Mouse (Mus musculus) G1E (cell line): Measurements from ENCODE around the gene Mef2c. TPM values are rescaled to one million over a fixed set of nuclear protein-coding genes. Genes with fewer than 3 reads are reported as not detected.

ENCODE experiments used
- ATAC-seq: 2 replicates; pipeline ENCODE4 v1.8.0; 2016; ENCODE audit warnings: mild to moderate bottlenecking; ENCODE audit not compliant: insufficient number of reproducible peaks, poor library complexity, low FRiP score, severe bottlenecking; ENCODE audit errors: extremely low read depth
- DNase-seq: peaks from one replicate; pipeline ENCODE4 v3.0.0; 2012; ENCODE audit warnings: low spot score
- H3K27me3 ChIP-seq: 2 replicates; pipeline ENCODE4 v1.6.1; 2012; ENCODE audit warnings: mild to moderate bottlenecking, low read length, inconsistent platforms; ENCODE audit not compliant: insufficient read depth
- H3K36me3 ChIP-seq: replicated peaks from 2 replicates; pipeline ENCODE3; 2012; ENCODE audit warnings: mild to moderate bottlenecking, inconsistent platforms
- H3K4me1 ChIP-seq: 2 replicates; pipeline ENCODE4 v1.6.1; 2012; ENCODE audit warnings: low read depth, low read length, inconsistent platforms, mixed read lengths; ENCODE audit not compliant: insufficient read depth
- H3K4me3 ChIP-seq: 2 replicates; pipeline ENCODE4 v1.5.1; 2012; ENCODE audit warnings: low read depth, mild to moderate bottlenecking, inconsistent platforms, low read length, moderate library complexity, mixed read lengths
- H3K9me3 ChIP-seq: replicated peaks from 2 replicates; pipeline ENCODE4 v1.6.1; 2012; ENCODE audit warnings: inconsistent platforms
- CTCF ChIP-seq: IDR thresholded peaks from 2 replicates; pipeline ENCODE4 v1.5.1; 2012; ENCODE audit warnings: low read depth, low read length, inconsistent platforms, mixed read lengths
- GATA1 ChIP-seq: IDR thresholded peaks from 2 replicates; pipeline ENCODE4 v1.6.1; 2012; ENCODE audit warnings: borderline replicate concordance, low read length, inconsistent platforms, mixed read lengths
- GATA2 ChIP-seq: IDR thresholded peaks from 2 replicates; pipeline ENCODE4 v1.6.1; 2012; ENCODE audit warnings: low read depth, low read length, inconsistent platforms, borderline replicate concordance
- POLR2AphosphoS5 ChIP-seq: IDR thresholded peaks from 2 replicates; pipeline ENCODE4 v1.6.1; 2012; ENCODE audit warnings: low read depth, low read length, inconsistent platforms; ENCODE audit not compliant: insufficient replicate concordance
- TAL1 ChIP-seq: conservative IDR thresholded peaks from 2 replicates; pipeline ENCODE4 v1.6.1; 2012; ENCODE audit warnings: low read depth, low read length, inconsistent platforms, mixed read lengths
- polyA plus RNA-seq: library from polyadenylated mRNA; stranded (reverse); fragments of >175 nt; gene quantifications from 2 replicates; pipeline ENCODE4 v1.2.3, GENCODE M21; 2012
- total RNA-seq, 2 experiments: library from RNA; stranded (forward) in 1 of 2; stranded (reverse) in 1 of 2; fragments of 200-1000 nt in 1 of 2; fragments of >200 nt in 1 of 2; fragmentation: Nextera tagmentation in 1 of 2; gene quantifications; 2 replicates each; pipeline ENCODE4 v1.2.3; 2014 to 2017

Mef2c gene
- total and polyA plus RNA-seq, 3 experiments = 0.60 TPM; not detected in 2

- no peaks in the 10 kb centered on the region for H3K4me1 ChIP-seq
- no peaks in the 10 kb centered on the region for H3K9me3 ChIP-seq
- no peak for TF ChIP-seq GATA1
- TF ChIP-seq POLR2AphosphoS5 = no peak
- no peak for TF ChIP-seq GATA2
- TF ChIP-seq CTCF = no peak
- TF ChIP-seq TAL1 = no peak
- H3K27me3 ChIP-seq = no peaks in the 10 kb centered on the region
- H3K4me3 ChIP-seq = no peak overlapping the region
- no peak for ATAC-seq
- no peak for DNase-seq
- no peaks in the 10 kb centered on the region for H3K36me3 ChIP-seq
Measured at GRCm38 (mm10) chr13:83573327-83573726, 69.5 kb downstream of the Mef2c start.

- no peak for ATAC-seq
- Histone ChIP-seq H3K36me3 (no peaks in the 10 kb centered on the region), H3K4me1 (no peaks in the 10 kb centered on the region)
Measured at GRCm38 (mm10) chr13:83573855-83574583, 70.2 kb downstream of the Mef2c start.

GRCm38 (mm10) chr13:83574866-83575265, 71.0 kb downstream of the Mef2c start:
- Histone ChIP-seq H3K9me3 (no peaks in the 10 kb centered on the region), H3K27me3 (no peaks in the 10 kb centered on the region), H3K4me1 (no peaks in the 10 kb centered on the region), H3K36me3 (no peaks in the 10 kb centered on the region), H3K4me3 (no peak overlapping the region)
- ATAC-seq (no peak), DNase-seq (no peak)
- TF ChIP-seq POLR2AphosphoS5 = no peak
- TF ChIP-seq GATA1 = no peak
- no peak for TF ChIP-seq GATA2
- TF ChIP-seq CTCF = no peak
- TF ChIP-seq TAL1 = no peak

More at GRCm38 (mm10) chr13:83573855-83574583, 70.2 kb downstream of the Mef2c start:
- Histone ChIP-seq H3K4me3 (no peak overlapping the region), H3K27me3 (no peaks in the 10 kb centered on the region), H3K9me3 (no peaks in the 10 kb centered on the region)
- no peak for TF ChIP-seq POLR2AphosphoS5
- TF ChIP-seq TAL1 = no peak
- TF ChIP-seq GATA1 = no peak
- no peak for TF ChIP-seq GATA2
- no peak for TF ChIP-seq CTCF
- DNase-seq = no peak

- H3K9me3 ChIP-seq = no peaks in the 10 kb centered on the region
- ATAC-seq (no peak), DNase-seq (no peak)
- H3K4me3 ChIP-seq = no peak overlapping the region
- TF ChIP-seq CTCF (no peak), TAL1 (no peak), GATA2 (no peak), GATA1 (no peak), POLR2AphosphoS5 (no peak)
- H3K4me1 ChIP-seq = no peaks in the 10 kb centered on the region
- H3K27me3 ChIP-seq = no peaks in the 10 kb centered on the region
- H3K36me3 ChIP-seq = no peaks in the 10 kb centered on the region
Measured at GRCm38 (mm10) chr13:83579410-83579809, 75.6 kb downstream of the Mef2c start.

- H3K9me3 ChIP-seq = no peaks in the 10 kb centered on the region
- no peaks in the 10 kb centered on the region for H3K4me1 ChIP-seq
- no peak overlapping the region for H3K4me3 ChIP-seq
- no peaks in the 10 kb centered on the region for H3K36me3 ChIP-seq
- TF ChIP-seq POLR2AphosphoS5 = no peak
- no peak for TF ChIP-seq GATA1
- no peak for TF ChIP-seq TAL1
- TF ChIP-seq GATA2 = no peak
- no peak for TF ChIP-seq CTCF
- ATAC-seq (no peak), DNase-seq (no peak)
- no peaks in the 10 kb centered on the region for H3K27me3 ChIP-seq
Measured at GRCm38 (mm10) chr13:83580856-83581255, 77.0 kb downstream of the Mef2c start.

- no peak for ATAC-seq
- Histone ChIP-seq H3K4me1 (no peaks in the 10 kb centered on the region), H3K36me3 (no peaks in the 10 kb centered on the region)
Measured at GRCm38 (mm10) chr13:83582564-83582963, 78.7 kb downstream of the Mef2c start.

More at GRCm38 (mm10) chr13:83582564-83582963, 78.7 kb downstream of the Mef2c start:
- H3K4me3 ChIP-seq = no peak overlapping the region
- TF ChIP-seq POLR2AphosphoS5 (no peak), CTCF (no peak), GATA1 (no peak), GATA2 (no peak), TAL1 (no peak)
- H3K9me3 ChIP-seq = no peaks in the 10 kb centered on the region
- no peak for DNase-seq
- H3K27me3 ChIP-seq = no peaks in the 10 kb centered on the region
